Mouse (Mus musculus) CH12.LX (cell line): ENCODE results near the gene C730034F03Rik. TPM values are rescaled to one million over a fixed set of nuclear protein-coding genes. Genes with fewer than 3 reads are reported as not detected.

ENCODE experiments used
- DNase-seq: peaks from one replicate; pipeline ENCODE4 v3.0.0-alpha.2; 2013; ENCODE audit errors: extremely low read depth
- H3K27ac ChIP-seq: 2 replicates; pipeline ENCODE4 v1.5.1; 2012; ENCODE audit warnings: low read depth, mild to moderate bottlenecking, control low read depth, moderate library complexity; ENCODE audit not compliant: insufficient read depth
- H3K27me3 ChIP-seq: replicated peaks from 2 replicates; pipeline ENCODE3; 2012; ENCODE audit warnings: inconsistent platforms
- H3K36me3 ChIP-seq, 2 experiments: replicated peaks in 1 of 2; 2 replicates each; pipeline versions ENCODE3 to v1.6.1; 2012; ENCODE audit warnings: inconsistent platforms in 1 of 2, low read length in 1 of 2, mild to moderate bottlenecking in 1 of 2, mixed read lengths in 1 of 2, moderate library complexity in 1 of 2; ENCODE audit not compliant: control insufficient read depth in 1 of 2, insufficient read depth in 1 of 2
- H3K4me1 ChIP-seq, 2 experiments: 2 replicates each; pipeline ENCODE4 v1.6.1; 2012; ENCODE audit warnings: inconsistent platforms in 1 of 2, moderate library complexity in 1 of 2; ENCODE audit not compliant: insufficient read depth in 2 of 2, control insufficient read depth in 1 of 2
- H3K4me2 ChIP-seq: 2 replicates; pipeline ENCODE4 v1.6.1; 2012; ENCODE audit warnings: low read depth, mild to moderate bottlenecking, control low read depth; ENCODE audit not compliant: poor library complexity, insufficient read depth, severe bottlenecking
- H3K4me3 ChIP-seq, 3 experiments: fragments of 150-350 bp in 1 of 3; sonication (generic) in 1 of 3; replicated peaks in 1 of 3; 2 replicates each; pipeline versions ENCODE3 to v1.5.1; 2011 to 2012; ENCODE audit warnings: low read depth in 2 of 3, low read length in 2 of 3, mild to moderate bottlenecking in 2 of 3, moderate library complexity in 2 of 3, control low read depth in 1 of 3, improper control_type of control experiment in 1 of 3, inconsistent platforms in 1 of 3, mixed read lengths in 1 of 3; ENCODE audit not compliant: poor library complexity in 1 of 3
- H3K79me2 ChIP-seq: replicated peaks from 2 replicates; pipeline ENCODE4 v1.6.1; 2012; ENCODE audit warnings: mild to moderate bottlenecking, moderate library complexity; ENCODE audit not compliant: control insufficient read depth, poor library complexity, insufficient read depth, severe bottlenecking; ENCODE audit errors: extremely low read depth
- H3K9ac ChIP-seq: 2 replicates; pipeline ENCODE4 v1.6.1; 2012; ENCODE audit warnings: low read depth, mild to moderate bottlenecking, control low read depth, moderate library complexity; ENCODE audit not compliant: insufficient read depth
- H3K9me3 ChIP-seq: replicated peaks from 2 replicates; pipeline ENCODE3; 2012; ENCODE audit warnings: low read length, inconsistent platforms, mixed read lengths
- BHLHE40 ChIP-seq: IDR thresholded peaks from 2 replicates; pipeline ENCODE4 v1.6.1; 2011; ENCODE audit warnings: mild to moderate bottlenecking, low read depth, low read length, improper control_type of control experiment
- CHD1 ChIP-seq: IDR thresholded peaks from 2 replicates; pipeline ENCODE4 v1.6.1; 2012; ENCODE audit warnings: low read depth, low read length, improper control_type of control experiment, inconsistent platforms
- CHD2 ChIP-seq: IDR thresholded peaks from 2 replicates; pipeline ENCODE4 v1.6.1; 2011; ENCODE audit warnings: low read length, improper control_type of control experiment
- CTCF ChIP-seq, 2 experiments: IDR thresholded peaks in 1 of 2; conservative IDR thresholded peaks in 1 of 2; 2 replicates each; pipeline ENCODE4 v1.5.1; 2011 to 2012; ENCODE audit warnings: low read depth in 2 of 2, low read length in 2 of 2, improper control_type of control experiment in 1 of 2, inconsistent platforms in 1 of 2, mild to moderate bottlenecking in 1 of 2, moderate library complexity in 1 of 2
- E2F4 ChIP-seq: IDR thresholded peaks from 2 replicates; pipeline ENCODE4 v1.6.1; 2011; ENCODE audit warnings: low read depth, low read length, improper control_type of control experiment; ENCODE audit not compliant: insufficient replicate concordance
- ELF1 ChIP-seq: IDR thresholded peaks from 2 replicates; pipeline ENCODE4 v1.6.1; 2014; ENCODE audit warnings: low read depth, mild to moderate bottlenecking, inconsistent platforms, low read length, improper control_type of control experiment
- EP300 ChIP-seq: IDR thresholded peaks from 2 replicates; pipeline ENCODE4 v1.6.1; 2011; ENCODE audit warnings: low read length, improper control_type of control experiment
- ETS1 ChIP-seq: conservative IDR thresholded peaks from 2 replicates; pipeline ENCODE4 v1.6.1; 2012; ENCODE audit warnings: low read depth, mild to moderate bottlenecking, inconsistent platforms, low read length, improper control_type of control experiment, moderate library complexity
- GABPA ChIP-seq: IDR thresholded peaks from 2 replicates; pipeline ENCODE4 v1.6.1; 2012; ENCODE audit warnings: low read depth, low read length, improper control_type of control experiment, inconsistent platforms; ENCODE audit not compliant: insufficient replicate concordance
- HCFC1 ChIP-seq: IDR thresholded peaks from 2 replicates; pipeline ENCODE4 v1.6.1; 2012; ENCODE audit warnings: low read depth, mild to moderate bottlenecking, inconsistent platforms, low read length, improper control_type of control experiment
- IRF4 ChIP-seq: IDR thresholded peaks from 2 replicates; pipeline ENCODE4 v1.6.1; 2014; ENCODE audit warnings: low read depth, mild to moderate bottlenecking, inconsistent platforms, low read length, improper control_type of control experiment
- JUN ChIP-seq: IDR thresholded peaks from 2 replicates; pipeline ENCODE4 v1.6.1; 2011; ENCODE audit warnings: low read depth, mild to moderate bottlenecking, low read length, improper control_type of control experiment, moderate library complexity; ENCODE audit not compliant: insufficient read depth
- JUND ChIP-seq: conservative IDR thresholded peaks from 2 replicates; pipeline ENCODE4 v1.6.1; 2011; ENCODE audit warnings: low read depth, low read length, improper control_type of control experiment
- KAT2A ChIP-seq: IDR thresholded peaks from 2 replicates; pipeline ENCODE4 v1.6.1; 2012; ENCODE audit warnings: low read length, improper control_type of control experiment, inconsistent platforms; ENCODE audit not compliant: insufficient replicate concordance
- MAFK ChIP-seq: IDR thresholded peaks from 2 replicates; pipeline ENCODE4 v1.6.1; 2011; ENCODE audit warnings: low read length, improper control_type of control experiment; ENCODE audit not compliant: insufficient replicate concordance
- MAX ChIP-seq: IDR thresholded peaks from 2 replicates; pipeline ENCODE4 v1.6.1; 2011; ENCODE audit warnings: low read length, improper control_type of control experiment
- MAZ ChIP-seq: IDR thresholded peaks from 2 replicates; pipeline ENCODE4 v1.6.1; 2012; ENCODE audit warnings: low read depth, mild to moderate bottlenecking, inconsistent platforms, low read length, improper control_type of control experiment, moderate library complexity
- MEF2A ChIP-seq: IDR thresholded peaks from 2 replicates; pipeline ENCODE4 v1.6.1; 2014; ENCODE audit warnings: low read depth, mild to moderate bottlenecking, inconsistent platforms, low read length, improper control_type of control experiment, borderline replicate concordance
- MXI1 ChIP-seq: IDR thresholded peaks from 2 replicates; pipeline ENCODE4 v1.6.1; 2011; ENCODE audit warnings: mild to moderate bottlenecking, low read depth, low read length, improper control_type of control experiment
- MYC ChIP-seq: IDR thresholded peaks from 2 replicates; pipeline ENCODE4 v1.6.1; 2011; ENCODE audit warnings: low read depth, mild to moderate bottlenecking, improper control_type of control experiment, low read length
- NELFE ChIP-seq: IDR thresholded peaks from 2 replicates; pipeline ENCODE4 v1.6.1; 2011; ENCODE audit warnings: low read depth, low read length, improper control_type of control experiment
- NRF1 ChIP-seq: IDR thresholded peaks from 2 replicates; pipeline ENCODE4 v1.6.1; 2014; ENCODE audit warnings: low read depth, mild to moderate bottlenecking, inconsistent platforms, low read length, improper control_type of control experiment, moderate library complexity
- PAX5 ChIP-seq: IDR thresholded peaks from 2 replicates; pipeline ENCODE4 v1.6.1; 2012; ENCODE audit warnings: low read length, inconsistent platforms, mixed read lengths
- POLR2A ChIP-seq: IDR thresholded peaks from 2 replicates; pipeline ENCODE4 v1.6.1; 2011; ENCODE audit warnings: low read depth, mild to moderate bottlenecking, improper control_type of control experiment, low read length
- POLR2AphosphoS2 ChIP-seq: IDR thresholded peaks from 2 replicates; pipeline ENCODE4 v1.6.1; 2011; ENCODE audit warnings: low read depth, low read length, improper control_type of control experiment
- RCOR1 ChIP-seq: conservative IDR thresholded peaks from 2 replicates; pipeline ENCODE4 v1.6.1; 2012; ENCODE audit warnings: low read depth, mild to moderate bottlenecking, inconsistent platforms, low read length, improper control_type of control experiment
- SIN3A ChIP-seq: IDR thresholded peaks from 2 replicates; pipeline ENCODE4 v1.6.1; 2012; ENCODE audit warnings: low read length, improper control_type of control experiment, inconsistent platforms
- SMC3 ChIP-seq: IDR thresholded peaks from 2 replicates; pipeline ENCODE4 v1.6.1; 2011; ENCODE audit warnings: low read depth, low read length, improper control_type of control experiment
- TBP ChIP-seq: conservative IDR thresholded peaks from 2 replicates; pipeline ENCODE4 v1.6.1; 2011; ENCODE audit warnings: low read depth, low read length, improper control_type of control experiment
- TCF12 ChIP-seq: IDR thresholded peaks from 2 replicates; pipeline ENCODE4 v1.6.1; 2014; ENCODE audit warnings: low read depth, mild to moderate bottlenecking, inconsistent platforms, low read length, improper control_type of control experiment
- UBTF ChIP-seq: IDR thresholded peaks from 2 replicates; pipeline ENCODE4 v1.6.1; 2012; ENCODE audit warnings: low read depth, mild to moderate bottlenecking, inconsistent platforms, low read length, improper control_type of control experiment, moderate library complexity
- USF1 ChIP-seq: IDR thresholded peaks from 2 replicates; pipeline ENCODE4 v1.6.1; 2014; ENCODE audit warnings: low read depth, mild to moderate bottlenecking, inconsistent platforms, low read length, improper control_type of control experiment
- USF2 ChIP-seq: conservative IDR thresholded peaks from 2 replicates; pipeline ENCODE4 v1.6.1; 2011; ENCODE audit warnings: low read depth, low read length, improper control_type of control experiment
- ZC3H11A ChIP-seq: IDR thresholded peaks from 2 replicates; pipeline ENCODE4 v1.6.1; 2012; ENCODE audit warnings: low read depth, mild to moderate bottlenecking, inconsistent platforms, low read length, improper control_type of control experiment
- ZKSCAN1 ChIP-seq: IDR thresholded peaks from 2 replicates; pipeline ENCODE4 v1.6.1; 2012; ENCODE audit warnings: low read depth, inconsistent platforms, low read length, improper control_type of control experiment, borderline replicate concordance
- ZMIZ1 ChIP-seq: IDR thresholded peaks from 2 replicates; pipeline ENCODE4 v1.6.1; 2012; ENCODE audit warnings: low read depth, mild to moderate bottlenecking, inconsistent platforms, low read length, improper control_type of control experiment
- ZNF384 ChIP-seq: IDR thresholded peaks from 2 replicates; pipeline ENCODE4 v1.6.1; 2012; ENCODE audit warnings: low read depth, low read length, improper control_type of control experiment, inconsistent platforms
- dilution Hi-C: fragments of 300-500 bp; cut with MboI; formaldehyde crosslinking; loops from 2 replicates; pipeline ENCODE4 v1.14.3; 2020; ENCODE audit warnings: low sequenced_read_pairs; ENCODE audit not compliant: extremely low pct_unique_long_range_greater_than_20kb, extremely low pct_ligation_motif_present
- in situ Hi-C: fragments of 300-500 bp; cut with MboI; formaldehyde crosslinking; loops from 3 replicates; pipeline ENCODE4 v1.14.3; 2019; ENCODE audit warnings: low sequenced_read_pairs, low pct_ligation_motif_present, low pct_unique_long_range_greater_than_20kb, mixed read lengths
- polyA plus RNA-seq: library from polyadenylated mRNA; unstranded; fragments of >175 nt; gene quantifications from 2 replicates; pipeline ENCODE4 v1.2.1, GENCODE M21; 2012; ENCODE audit warnings: low read depth; ENCODE audit not compliant: insufficient read length
- total RNA-seq, 2 experiments: library from RNA; depleted of rRNA; stranded (reverse); fragments of 300-350 nt in 1 of 2; fragments of >200 nt in 1 of 2; gene quantifications; 2 replicates each; pipeline ENCODE4 v1.2.3; 2012 to 2014

C730034F03Rik gene
- total RNA-seq (2012; rRNA removed) (3.6 and 6.3 TPM in 2 replicates), total RNA-seq (2014; rRNA removed) (0.35 and 0.36 TPM in 2 replicates), polyA plus RNA-seq (0.44 and 1.1 TPM in 2 replicates)

- Histone ChIP-seq H3K4me2 (peak within 1 kb of the TSS; percentile 85), H3K9ac (peak within 1 kb of the TSS; percentile 91), H3K4me3 (peak within 1 kb of the TSS; percentile 79 to 90 (median 80)), H3K36me3 (peaks cover 21 to 36% of the 10 kb centered on the region in 2 experiments), H3K27me3 (no peaks in the 10 kb centered on the region), H3K4me1 (peaks cover 0 to 14% of the 10 kb centered on the region in 2 experiments; a peak in 2 of 4 replicates), H3K79me2 (peaks cover 12% of the 10 kb centered on the region), H3K27ac (peak within 1 kb of the TSS; percentile 76), H3K9me3 (no peaks in the 10 kb centered on the region)
- DNase-seq: peak; percentile 91
- dilution Hi-C loops: no loop called here
- in situ Hi-C loops: loop anchor here (10.0 kb wide), 1 partner anchor 355 kb away; the partner anchor contains the start of gene Trabd
- TF ChIP-seq GABPA (no peak), ZKSCAN1 (no peak), PAX5 (no peak), CHD2 (no peak), USF2 (no peak), KAT2A (0 out of 2 replicates have a peak, but pooled peaks have one; percentile 43), IRF4 (peak; percentile 29; the same call in 1 of the 2 replicates), TCF12 (peak; percentile 69), CHD1 (no peak), TBP (peak; percentile 98), BHLHE40 (peak; percentile 89), UBTF (no peak), ZC3H11A (no peak), RCOR1 (no peak), HCFC1 (peak; percentile 70), MAFK (no peak), ETS1 (0 out of 2 replicates have a peak, but pooled peaks have one; percentile 30), POLR2A (peak; percentile 92), NELFE (peak; percentile 81), SMC3 (no peak), EP300 (no peak), MYC (peak; percentile 30; the same call in 1 of the 2 replicates), JUN (peak; percentile 23; the same call in 1 of the 2 replicates), SIN3A (peak; percentile 92; the same call in 1 of the 2 replicates), MXI1 (peak; percentile 77), USF1 (peak; percentile 47), MEF2A (no peak), MAZ (0 out of 2 replicates have a peak, but pooled peaks have one; percentile 10), POLR2AphosphoS2 (peak; percentile 75), ZNF384 (no peak), ZMIZ1 (peak; percentile 90), NRF1 (no peak; the same call in 1 of the 2 replicates), CTCF (conservative IDR thresholded peaks at IDR 0.05 in 1 of 2, IDR thresholded peaks at IDR 0.05 in 1 of 2; ENCODE audit: low read depth in 2 of 2, low read length in 2 of 2) (no peak), ELF1 (peak; percentile 95), JUND (no peak), E2F4 (no peak), MAX (no peak; the same call in 1 of the 2 replicates)
These were observed at the start of gene C730034F03Rik, which contains the start of the genes Gm44502 and Chkb for GRCm38 (mm10) chr15:89429352-89430221. Gene C730034F03Rik, plus strand, starts transcription at chr15:89429589. Gene Gm44502, minus strand, starts transcription at chr15:89429696. Gene Chkb, minus strand, starts transcription at chr15:89429908.
